Mouse (Mus musculus) liver, postnatal 0 days (tissue): ENCODE data around the gene Ankrd39. TPM values are rescaled to one million over a fixed set of nuclear protein-coding genes. Genes with fewer than 3 reads are reported as not detected.

Source experiments
- ATAC-seq: fragments of 200-750 bp; cut with Nextera tagmentation; 2 replicates; pipeline ENCODE4 v1.8.0; 2017; ENCODE audit warnings: mild to moderate bottlenecking, moderate library complexity
- DNase-seq: peaks from one replicate; pipeline ENCODE4 v3.0.0-alpha.2; 2016
- H3K27ac ChIP-seq: fragments of 300-500 bp; sonication (generic); 2 replicates; pipeline ENCODE4 v1.5.1; 2014; ENCODE audit warnings: antibody characterized with exemption, moderate library complexity, mild to moderate bottlenecking, low read depth
- H3K27me3 ChIP-seq: fragments of 300-500 bp; sonication (generic); 2 replicates; pipeline ENCODE4 v1.6.1; 2014; ENCODE audit warnings: low read length, control low read depth, mixed read lengths; ENCODE audit not compliant: insufficient read depth
- H3K36me3 ChIP-seq: fragments of 300-500 bp; sonication (generic); replicated peaks from 2 replicates; pipeline ENCODE4 v1.6.1; 2014; ENCODE audit warnings: mild to moderate bottlenecking, control low read depth, low read length, moderate library complexity, mixed read lengths; ENCODE audit not compliant: insufficient read depth
- H3K4me1 ChIP-seq: fragments of 300-500 bp; sonication (generic); 2 replicates; pipeline ENCODE4 v1.6.1; 2014; ENCODE audit warnings: antibody characterized with exemption, mild to moderate bottlenecking, control low read depth; ENCODE audit not compliant: insufficient read depth
- H3K4me2 ChIP-seq: fragments of 300-500 bp; sonication (generic); 2 replicates; pipeline ENCODE4 v1.6.1; 2014; ENCODE audit warnings: low read depth, mild to moderate bottlenecking, low read length, moderate library complexity, mixed read lengths
- H3K4me3 ChIP-seq: fragments of 300-500 bp; sonication (generic); 2 replicates; pipeline ENCODE4 v1.5.1; 2014; ENCODE audit warnings: low read depth, low read length
- H3K9ac ChIP-seq: fragments of 300-500 bp; sonication (generic); replicated peaks from 2 replicates; pipeline ENCODE4 v1.6.1; 2014; ENCODE audit warnings: mild to moderate bottlenecking, moderate library complexity
- H3K9me3 ChIP-seq: fragments of 300-500 bp; sonication (generic); 2 replicates; pipeline ENCODE4 v1.6.1; 2016; ENCODE audit warnings: mild to moderate bottlenecking, control low read depth, low read length, mixed read lengths
- CTCF ChIP-seq: sonication (generic); IDR thresholded peaks from 2 replicates; pipeline ENCODE4 v1.5.1; 2016; ENCODE audit warnings: antibody characterized with exemption, low read depth
- EP300 ChIP-seq: IDR thresholded peaks from 2 replicates; pipeline ENCODE4 v1.6.1; 2016; ENCODE audit warnings: antibody characterized with exemption, low read depth, mild to moderate bottlenecking
- WGBS: fragments of 180-500 bp; shearing (Covaris S2); extraction: QIAGEN DNeasy Blood & Tissue Kit; methylation state at CpG from one replicate; pipeline ENCODE4 v1.1.7; 2014; ENCODE audit not compliant: insufficient replicate concordance; 5-methylcytosine and 5-hydroxymethylcytosine counted together
- polyA plus RNA-seq: library from polyadenylated mRNA; unstranded; fragments of >200 nt; fragmentation: Nextera tagmentation; extraction: Ambion mirVana; gene quantifications from 2 replicates; pipeline ENCODE4 v1.2.1, GENCODE M21; 2015

Ankrd39 gene
- polyA plus RNA-seq, 1 experiment from 2014 or later: 7.4 TPM

- Histone ChIP-seq H3K4me2 (peak overlapping the region; percentile 96), H3K27ac (no peak overlapping the region), H3K4me1 (peaks cover 19% of the 10 kb centered on the region), H3K36me3 (0 out of 2 replicates have a peak, but pooled peaks cover 4% of the 10 kb centered on the region), H3K4me3 (peak overlapping the region; percentile 89), H3K9ac (peak overlapping the region; percentile 84), H3K9me3 (no peaks in the 10 kb centered on the region), H3K27me3 (no peaks in the 10 kb centered on the region)
- WGBS: 5% methylated on average over 16 of the region's 16 CpGs
- DNase-seq: no peak
- TF ChIP-seq CTCF (no peak), EP300 (no peak)
- no peak for ATAC-seq
Observed at GRCm38 (mm10) chr1:36512966-36513280, 34.3 kb downstream of the Ankrd39 start.

DNA sequence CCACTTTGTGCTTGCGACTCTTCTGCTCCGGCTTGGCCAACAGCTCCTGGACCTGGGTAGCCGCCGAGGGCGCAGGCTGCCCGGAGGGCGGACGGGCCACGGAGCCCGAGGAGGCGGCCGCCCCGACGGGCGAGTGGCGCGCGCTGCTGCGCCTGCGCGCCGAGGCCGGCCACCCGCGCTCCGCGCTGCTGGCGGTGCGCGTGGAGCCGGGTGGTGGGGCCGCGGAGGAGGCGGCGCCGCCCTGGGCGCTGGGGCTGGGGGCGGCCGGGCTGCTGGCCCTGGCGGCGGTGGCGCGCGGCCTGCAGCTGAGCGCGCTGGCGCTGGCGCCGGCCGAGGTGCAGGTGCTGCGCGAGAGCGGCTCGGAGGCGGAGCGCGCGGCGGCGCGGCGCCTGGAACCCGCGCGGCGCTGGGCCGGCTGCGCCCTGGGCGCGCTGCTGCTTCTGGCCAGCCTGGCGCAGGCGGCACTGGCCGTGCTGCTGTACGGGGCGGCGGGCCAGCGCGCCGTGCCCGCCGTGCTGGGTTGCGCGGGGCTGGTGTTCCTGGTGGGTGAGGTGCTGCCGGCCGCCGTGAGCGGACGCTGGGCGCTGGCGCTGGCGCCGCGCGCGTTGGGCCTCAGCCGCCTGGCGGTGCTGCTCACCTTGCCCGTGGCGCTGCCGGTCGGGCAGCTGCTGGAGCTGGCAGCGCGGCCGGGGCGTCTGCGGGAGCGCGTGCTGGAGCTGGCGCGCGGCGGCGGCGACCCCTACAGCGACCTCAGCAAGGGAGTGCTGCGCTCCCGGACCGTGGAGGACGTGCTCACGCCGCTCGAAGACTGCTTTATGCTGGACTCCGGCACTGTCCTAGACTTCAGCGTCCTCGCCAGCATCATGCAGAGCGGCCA is 34.9 kb downstream of the Ankrd39 start:
- 0 out of 2 replicates have a peak, but pooled peaks cover 4% of the 10 kb centered on the region for H3K36me3 ChIP-seq
- under 1% methylated on average over 77 of the region's 126 CpGs for WGBS
- TF ChIP-seq CTCF (no peak), EP300 (no peak)
- H3K4me2 ChIP-seq: peak overlapping the region; percentile 96
- no peaks in the 10 kb centered on the region for H3K27me3 ChIP-seq
- peak overlapping the region; percentile 84 for H3K9ac ChIP-seq
- ATAC-seq (peak; percentile 54), DNase-seq (peak; percentile 56)
- peaks cover 15% of the 10 kb centered on the region for H3K4me1 ChIP-seq
- peak overlapping the region; percentile 96 for H3K27ac ChIP-seq
- H3K4me3 ChIP-seq: peak overlapping the region; percentile 89
- no peaks in the 10 kb centered on the region for H3K9me3 ChIP-seq

DNA sequence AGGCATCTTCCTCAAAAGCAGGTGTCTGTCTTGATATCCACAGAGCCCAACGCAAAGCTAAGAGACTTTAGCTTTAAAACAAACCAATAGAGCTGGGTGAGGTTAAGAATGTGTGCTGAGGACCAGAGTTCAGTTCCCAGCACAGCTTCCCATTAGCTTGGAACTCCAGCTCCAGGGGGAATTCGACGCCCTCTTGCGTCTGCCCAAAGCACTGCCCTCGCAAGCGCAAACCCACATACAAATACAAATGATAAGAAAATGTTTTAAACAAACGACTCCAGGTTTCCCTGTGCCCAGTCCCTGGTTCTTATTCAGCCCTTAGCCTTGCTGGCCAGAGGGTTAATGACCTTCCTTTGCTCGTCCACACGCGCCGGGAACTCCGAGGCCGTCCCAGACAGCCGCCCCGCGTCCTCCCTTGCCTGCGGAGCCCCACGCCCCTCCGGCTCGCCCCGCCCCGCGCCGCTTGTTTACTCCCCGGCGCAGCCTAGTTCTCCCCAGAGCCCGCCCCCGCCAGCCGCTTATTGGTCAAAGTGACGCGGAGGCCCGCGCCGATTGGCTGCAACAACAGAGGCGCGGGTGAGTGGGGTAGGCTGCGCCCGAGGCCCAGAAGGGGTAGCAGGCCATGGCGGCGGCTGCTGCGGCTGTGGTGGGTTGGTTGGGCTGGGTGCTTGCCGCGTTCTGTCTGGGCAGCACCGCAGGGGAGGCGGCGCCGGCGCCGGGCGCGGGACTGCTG is 35.8 kb downstream of the Ankrd39 start, which contains the start of gene Cnnm3:
Cnnm3 (plus strand) TSS at position 579 of the 733 bp plus-strand sequence.
- TF ChIP-seq EP300 (peak; percentile 48; the same call in 1 of the 2 replicates), CTCF (peak; percentile 62)
- Histone ChIP-seq H3K9ac (peak within 1 kb of the TSS; percentile 84), H3K9me3 (no peaks in the 10 kb centered on the region), H3K4me1 (peaks cover 15% of the 10 kb centered on the region), H3K36me3 (peaks cover under 1% of the 10 kb centered on the region; the same call in 1 of the 2 replicates), H3K27ac (peak within 1 kb of the TSS; percentile 96), H3K27me3 (no peaks in the 10 kb centered on the region), H3K4me3 (peak within 1 kb of the TSS; percentile 89), H3K4me2 (peak within 1 kb of the TSS; percentile 96)
- peak; percentile 97 for ATAC-seq
- DNase-seq: peak; percentile 99
- WGBS: 2% methylated on average over 47 of the region's 51 CpGs

- H3K4me3 ChIP-seq: no peak overlapping the region
- WGBS: 65% methylated on average over 5 of the region's 5 CpGs
- peaks cover 4% of the 10 kb centered on the region for H3K4me1 ChIP-seq
- TF ChIP-seq EP300 (no peak), CTCF (no peak)
- H3K9me3 ChIP-seq: no peaks in the 10 kb centered on the region
- H3K27ac ChIP-seq: 0 out of 2 replicates have a peak overlapping the region, but pooled peaks have one; percentile 11
- H3K36me3 ChIP-seq: peaks cover 2% of the 10 kb centered on the region; the same call in 1 of the 2 replicates
- no peaks in the 10 kb centered on the region for H3K27me3 ChIP-seq
- no peak overlapping the region for H3K4me2 ChIP-seq
- no peak for ATAC-seq
- DNase-seq: no peak
- no peak overlapping the region for H3K9ac ChIP-seq
Observed at GRCm38 (mm10) chr1:36508238-36508637, 39.0 kb downstream of the Ankrd39 start.

GRCm38 (mm10) chr1:36501261-36501660 is 46.0 kb downstream of the Ankrd39 start:
- H3K9me3 ChIP-seq: no peaks in the 10 kb centered on the region
- ATAC-seq (peak; percentile 67; the same call in 1 of the 2 replicates), DNase-seq (peak; percentile 84)
- TF ChIP-seq CTCF (peak; percentile 96), EP300 (no peak)
- 4% methylated on average over 3 of the region's 3 CpGs for WGBS
- no peak overlapping the region for H3K4me2 ChIP-seq
- no peaks in the 10 kb centered on the region for H3K4me1 ChIP-seq
- H3K27me3 ChIP-seq: no peaks in the 10 kb centered on the region
- no peak overlapping the region for H3K27ac ChIP-seq
- H3K36me3 ChIP-seq: peaks cover 9% of the 10 kb centered on the region; the same call in 1 of the 2 replicates
- H3K4me3 ChIP-seq: no peak overlapping the region
- no peak overlapping the region for H3K9ac ChIP-seq

DNA sequence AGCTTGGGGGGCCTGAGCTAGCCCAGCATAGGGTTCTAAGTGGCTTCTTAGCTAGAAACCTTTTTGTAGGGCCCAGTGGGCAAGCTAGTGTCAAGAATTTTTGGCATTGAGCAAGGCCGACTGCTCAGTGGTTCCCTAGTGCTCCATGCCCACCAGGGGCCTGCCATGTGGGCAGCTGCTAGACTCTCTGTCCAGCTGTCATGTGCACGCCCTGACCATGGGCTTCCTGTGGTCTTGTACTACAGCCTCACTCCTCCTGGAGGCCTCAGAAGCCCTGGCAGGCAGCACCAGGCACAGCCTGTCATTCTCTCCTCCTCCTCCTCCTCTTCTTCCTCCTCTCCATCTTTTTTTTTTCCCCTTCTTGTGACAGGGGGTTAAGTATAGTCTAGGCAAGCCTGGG is 49.9 kb downstream of the Ankrd39 start:
- H3K27ac ChIP-seq: no peak overlapping the region
- 69% methylated on average over 2 of the region's 2 CpGs for WGBS
- ATAC-seq (no peak), DNase-seq (no peak)
- H3K27me3 ChIP-seq: no peaks in the 10 kb centered on the region
- H3K9me3 ChIP-seq: no peaks in the 10 kb centered on the region
- 0 out of 2 replicates have a peak, but pooled peaks cover 8% of the 10 kb centered on the region for H3K36me3 ChIP-seq
- no peak overlapping the region for H3K4me2 ChIP-seq
- TF ChIP-seq EP300 (no peak), CTCF (no peak)
- no peak overlapping the region for H3K9ac ChIP-seq
- no peak overlapping the region for H3K4me3 ChIP-seq
- H3K4me1 ChIP-seq: no peaks in the 10 kb centered on the region
